Mouse (Mus musculus) layer of hippocampus, postnatal 10 days (tissue): ENCODE measurements at regions not wholly inside any gene's neighbourhood (a gene's known extent, or its start where the extent isn't known, plus 50 kb on each side); places are given as distances from the start of the nearest gene placed in this dataset.

Experiments used
- DNase-seq, 2 experiments: peaks; one replicate each; pipeline ENCODE4 v3.0.0; 2021; ENCODE audit warnings: low spot score in 2 of 2

DNA sequence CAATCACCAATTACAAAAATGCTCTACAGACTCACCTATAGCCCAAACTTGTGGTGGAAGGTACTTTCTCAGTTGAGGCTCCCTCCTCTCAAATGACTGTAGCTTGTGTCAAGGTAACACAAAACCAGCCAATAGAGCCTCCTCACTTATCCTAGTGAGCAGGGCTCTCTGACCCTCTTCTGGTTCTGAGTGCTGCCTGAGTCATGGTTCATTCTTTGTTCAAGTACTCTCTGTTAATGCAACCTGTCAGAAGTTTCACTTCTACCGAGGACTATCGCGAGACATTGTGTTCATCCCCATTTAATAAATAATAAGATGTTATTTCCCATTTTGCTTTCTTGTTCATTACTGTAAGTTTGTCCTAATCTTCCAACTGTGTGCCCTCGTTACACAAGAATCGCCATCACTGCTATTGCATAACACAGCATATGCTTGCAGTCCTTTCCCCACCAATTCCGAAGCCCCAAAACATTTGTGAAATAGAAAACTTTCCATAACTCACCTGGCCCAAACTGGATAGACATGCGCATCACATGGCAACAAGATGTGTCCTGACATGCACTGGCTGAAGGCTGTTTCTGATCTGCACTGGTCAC, 59.6 kb upstream of the Nabp1 start:
- DNase-seq = no peak

DNA sequence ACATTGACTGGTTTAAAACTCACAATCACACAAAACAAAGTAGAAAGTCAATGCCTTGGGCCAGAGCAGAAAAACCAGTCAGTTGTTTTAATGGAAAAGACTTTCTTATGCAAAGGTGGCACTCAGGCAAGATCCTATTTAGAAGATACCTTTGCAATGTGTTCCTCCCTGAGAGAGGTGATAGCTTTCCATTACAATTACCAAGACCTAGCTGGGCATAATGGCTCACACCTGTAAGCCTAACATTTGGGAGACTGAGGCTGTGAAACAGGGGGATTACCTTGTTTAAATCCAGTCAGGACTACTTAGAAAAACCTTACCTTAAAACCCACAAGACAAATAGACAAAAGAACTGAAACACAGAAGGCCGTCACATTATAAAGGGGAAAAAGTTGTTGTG, 57.9 kb upstream of the Nabp1 start:
- no peak for DNase-seq

DNA sequence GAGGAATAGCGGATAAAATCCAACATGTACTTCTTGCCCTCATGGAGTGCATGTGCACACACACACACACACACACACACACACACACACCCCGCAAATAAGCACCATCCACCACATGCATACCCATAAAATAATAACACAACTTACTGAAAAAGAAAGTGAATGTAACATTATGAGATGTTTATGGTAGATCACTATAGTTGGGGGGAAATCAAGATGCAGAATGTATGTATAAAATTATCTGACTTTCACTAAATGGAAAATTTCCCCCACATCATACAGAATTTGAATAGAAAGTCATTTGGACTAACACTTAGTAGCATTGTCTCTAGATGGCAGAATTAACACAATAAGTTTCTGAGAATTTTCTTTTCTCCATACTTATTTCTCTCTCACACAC, 57.2 kb upstream of the Nabp1 start:
- DNase-seq = no peak

DNA sequence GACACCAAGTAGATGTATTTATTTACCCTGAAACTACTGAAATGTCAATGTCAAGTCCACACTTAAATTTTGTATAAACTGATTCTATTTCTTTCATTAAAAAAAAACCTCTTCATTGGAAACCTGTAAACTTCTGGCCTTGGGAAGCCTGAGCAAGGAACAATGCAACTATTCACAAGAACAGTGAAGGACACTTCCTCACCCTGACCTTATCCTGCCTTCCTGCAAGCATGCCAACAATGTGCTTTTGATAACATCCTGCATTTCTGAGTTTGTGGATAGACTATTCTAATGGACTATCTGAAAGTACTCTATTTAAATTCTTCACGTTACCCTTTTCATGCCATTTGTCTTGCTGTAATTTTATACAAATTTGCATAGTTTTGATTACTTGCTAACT, 53.1 kb upstream of the Nabp1 start:
- DNase-seq = no peak

DNA sequence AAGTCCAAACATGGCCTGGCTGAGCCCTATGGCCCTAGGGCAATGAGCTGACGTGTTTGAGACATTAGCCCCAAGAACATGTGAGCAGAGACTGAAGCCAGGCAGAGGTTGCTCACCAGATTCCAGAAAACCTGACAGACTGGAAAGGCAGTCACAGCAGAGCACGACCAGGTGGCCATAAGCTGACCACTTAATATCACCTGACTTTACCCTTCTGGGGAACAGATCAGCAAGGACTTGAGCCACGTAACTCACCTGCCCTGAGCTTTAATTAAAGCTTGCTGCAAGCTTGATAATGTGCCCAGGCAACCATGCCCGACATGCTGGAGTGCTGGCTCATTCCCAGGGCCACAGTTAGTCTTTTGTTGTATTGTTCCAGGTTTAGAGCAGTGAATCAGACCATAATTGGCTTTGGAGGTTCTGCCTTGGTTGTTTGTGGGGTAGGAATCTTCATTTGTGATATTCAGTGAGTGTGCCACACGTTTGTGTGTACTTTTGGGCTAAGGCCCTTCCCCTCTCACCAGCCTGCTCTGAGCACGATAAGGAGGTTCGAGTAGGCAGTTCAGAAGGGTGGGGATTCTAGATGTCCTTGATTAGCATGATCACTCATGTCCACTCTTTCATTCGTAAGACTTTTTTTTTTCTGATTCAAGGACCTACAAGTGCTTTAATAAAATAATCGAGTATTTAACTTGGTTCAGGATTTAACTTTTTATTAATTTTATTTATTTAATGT, 52.1 kb upstream of the Nabp1 start:
- peak in 1 of 2 experiments; percentile 42 for DNase-seq

DNA sequence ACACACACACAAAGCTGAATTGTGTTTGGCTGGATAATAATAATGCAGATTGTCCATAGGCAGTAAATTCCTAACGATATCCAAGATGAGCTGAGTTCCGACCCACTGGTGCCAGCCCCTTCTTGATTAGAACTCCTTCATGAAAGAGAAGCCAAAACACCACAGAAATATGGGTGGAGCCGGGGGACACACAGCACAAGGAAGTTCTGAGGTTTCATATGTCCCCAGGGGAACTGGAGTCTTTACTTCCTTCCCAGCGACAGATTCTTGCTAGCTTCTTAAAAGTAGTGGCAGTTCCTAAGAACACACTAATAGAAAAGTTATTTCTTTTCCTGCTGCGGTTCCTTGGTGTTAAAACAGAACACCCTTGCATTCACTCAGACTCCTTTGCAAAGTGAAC, 51.4 kb upstream of the Nabp1 start:
- DNase-seq = no peak

DNA sequence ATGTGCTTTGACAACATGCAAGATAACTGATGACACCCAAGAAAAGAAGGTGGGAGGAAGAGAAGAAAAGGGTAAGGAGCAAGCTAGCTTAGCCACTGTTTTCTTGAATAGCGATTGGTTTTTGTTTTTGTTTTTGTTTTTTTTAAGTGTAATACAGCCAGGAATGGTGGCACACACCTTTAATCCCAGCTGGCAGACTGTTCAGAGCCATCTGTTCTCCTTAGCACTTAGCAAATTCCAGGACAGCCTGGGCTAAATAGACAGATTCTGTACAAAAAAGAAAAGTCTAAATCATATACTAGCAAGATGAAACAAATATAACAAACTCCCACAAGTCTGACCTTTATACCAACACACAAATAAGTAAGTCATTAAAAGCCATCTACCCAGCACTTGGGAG, 50.4 kb upstream of the Nabp1 start:
- no peak for DNase-seq
